Mouse (Mus musculus) liver, embryonic 13.5 days (tissue): ENCODE data around the gene Mgat4a. TPM values are rescaled to one million over a fixed set of nuclear protein-coding genes. Genes with fewer than 3 reads are reported as not detected.

Experiments
- ATAC-seq: fragments of 200-750 bp; cut with Nextera tagmentation; 2 replicates; pipeline ENCODE4 v1.8.0; 2017; ENCODE audit warnings: low read depth, mild to moderate bottlenecking, moderate number of reproducible peaks, moderate library complexity
- DNase-seq: peaks from one replicate; pipeline ENCODE4 v3.0.0; 2022
- H3K27ac ChIP-seq: fragments of 300-500 bp; sonication (generic); 2 replicates; pipeline ENCODE4 v1.5.1; 2015; ENCODE audit warnings: moderate library complexity, mild to moderate bottlenecking, inconsistent platforms
- H3K27me3 ChIP-seq: fragments of 300-500 bp; sonication (generic); 2 replicates; pipeline ENCODE4 v1.6.1; 2015; ENCODE audit warnings: mild to moderate bottlenecking, inconsistent platforms
- H3K36me3 ChIP-seq: fragments of 300-500 bp; sonication (generic); 2 replicates; pipeline ENCODE4 v1.6.1; 2015; ENCODE audit warnings: mild to moderate bottlenecking, inconsistent platforms
- H3K4me1 ChIP-seq: fragments of 300-500 bp; sonication (generic); replicated peaks from 2 replicates; pipeline ENCODE4 v1.6.1; 2015; ENCODE audit warnings: inconsistent platforms
- H3K4me2 ChIP-seq: fragments of 300-500 bp; sonication (generic); 2 replicates; pipeline ENCODE4 v1.6.1; 2015; ENCODE audit warnings: inconsistent platforms, mild to moderate bottlenecking, moderate library complexity
- H3K4me3 ChIP-seq: fragments of 300-500 bp; sonication (generic); replicated peaks from 2 replicates; pipeline ENCODE4 v1.5.1; 2015; ENCODE audit warnings: mild to moderate bottlenecking, inconsistent platforms
- H3K9ac ChIP-seq: fragments of 300-500 bp; sonication (generic); 2 replicates; pipeline ENCODE4 v1.6.1; 2015; ENCODE audit warnings: mild to moderate bottlenecking, inconsistent platforms
- H3K9me3 ChIP-seq: fragments of 300-500 bp; sonication (generic); replicated peaks from 2 replicates; pipeline ENCODE4 v1.6.1; 2016; ENCODE audit warnings: inconsistent platforms
- WGBS: fragments of 180-500 bp; shearing (Covaris S2); methylation state at CpG from one replicate; pipeline ENCODE4 v1.1.7; 2015; ENCODE audit not compliant: insufficient replicate concordance; 5-methylcytosine and 5-hydroxymethylcytosine counted together
- polyA plus RNA-seq: library from polyadenylated mRNA; unstranded; fragments of >200 nt; fragmentation: Nextera tagmentation; extraction: Ambion mirVana; gene quantifications from 2 replicates; pipeline ENCODE4 v1.2.1, GENCODE M21; 2015

Gene Mgat4a
- polyA plus RNA-seq, 1 experiment from 2014 or later = 1.0 TPM

DNA sequence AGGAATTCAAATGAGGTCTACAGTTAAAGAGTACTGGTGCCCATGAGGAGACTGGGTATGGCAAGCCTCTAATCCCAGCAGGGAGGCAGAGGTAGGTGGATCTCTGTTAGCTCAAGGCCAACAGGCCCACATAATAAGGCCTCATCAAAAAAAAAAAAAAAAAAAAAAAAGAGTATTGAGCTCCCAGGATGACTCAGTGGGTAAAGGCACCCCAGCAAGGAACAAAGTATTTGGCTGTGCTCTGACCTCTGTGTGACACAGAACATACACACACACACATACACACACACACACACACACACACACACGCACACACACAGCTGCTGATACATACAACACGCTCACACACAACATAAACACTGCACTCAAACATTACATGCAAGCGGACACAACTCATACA, 65.5 kb downstream of the Mgat4a start:
- Histone ChIP-seq H3K9me3 (no peaks in the 10 kb centered on the region), H3K36me3 (no peaks in the 10 kb centered on the region), H3K9ac (no peak overlapping the region), H3K4me3 (no peak overlapping the region), H3K4me1 (peaks cover 77% of the 10 kb centered on the region), H3K4me2 (no peak overlapping the region), H3K27me3 (no peaks in the 10 kb centered on the region), H3K27ac (no peak overlapping the region)
- WGBS = 78% methylated on average over 3 of the region's 3 CpGs
- DNase-seq (no peak), ATAC-seq (no peak)

DNA sequence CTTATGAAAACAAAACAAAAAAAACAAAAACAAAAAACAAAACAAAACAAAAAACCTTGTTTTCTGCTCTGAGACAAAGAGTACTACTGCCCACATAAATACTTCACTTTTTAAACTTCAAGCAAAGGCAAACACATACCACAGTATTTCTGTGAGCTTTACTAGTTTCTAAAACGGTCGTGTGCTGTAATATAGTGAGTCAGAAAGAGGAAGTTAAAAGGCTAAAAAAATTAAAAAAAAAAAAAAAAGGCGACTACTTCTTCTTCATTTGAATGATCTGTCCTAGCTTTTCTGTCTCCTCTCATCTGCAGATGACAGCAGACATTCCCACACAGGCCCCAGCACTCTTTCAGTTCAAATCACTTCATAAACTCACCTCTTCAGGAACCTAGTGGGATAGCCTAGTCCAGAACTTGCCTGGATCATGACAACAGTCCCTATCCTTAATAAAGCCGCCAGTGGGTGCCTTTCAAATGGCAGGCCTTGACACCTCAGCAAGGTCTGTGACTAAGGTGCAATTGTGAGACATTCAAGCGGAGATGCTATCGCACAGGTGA, 66.1 kb downstream of the Mgat4a start:
- H3K27ac ChIP-seq = peak overlapping the region; percentile 24; the same call in 1 of the 2 replicates
- H3K4me3 ChIP-seq = no peak overlapping the region
- ATAC-seq (no peak), DNase-seq (no peak)
- H3K9me3 ChIP-seq = no peaks in the 10 kb centered on the region
- peaks cover 71% of the 10 kb centered on the region for H3K4me1 ChIP-seq
- no peaks in the 10 kb centered on the region for H3K36me3 ChIP-seq
- WGBS = 67% methylated on average over 6 of the region's 6 CpGs
- no peak overlapping the region for H3K4me2 ChIP-seq
- H3K9ac ChIP-seq = no peak overlapping the region
- H3K27me3 ChIP-seq = no peaks in the 10 kb centered on the region

DNA sequence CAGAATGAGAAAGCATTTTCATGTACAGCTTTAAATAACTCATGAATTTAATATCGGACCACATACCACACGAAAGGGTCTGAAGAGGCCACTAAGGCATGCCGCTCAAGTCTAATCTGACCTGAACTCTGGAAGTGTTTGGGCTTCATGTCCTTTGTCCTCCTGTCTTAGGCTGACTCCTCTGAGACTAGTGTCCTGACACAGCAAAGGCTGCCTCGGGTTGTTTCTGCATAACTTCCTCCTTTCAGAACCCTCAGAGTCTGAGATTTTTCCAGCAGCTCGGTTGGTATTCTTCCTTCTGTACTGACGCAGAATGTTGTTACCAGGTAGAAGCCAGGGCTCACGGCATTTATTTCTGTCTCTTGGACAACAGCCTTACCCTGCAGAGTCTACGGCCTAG, 66.8 kb downstream of the Mgat4a start:
- Histone ChIP-seq H3K36me3 (no peaks in the 10 kb centered on the region), H3K27me3 (no peaks in the 10 kb centered on the region), H3K4me2 (no peak overlapping the region), H3K9me3 (no peaks in the 10 kb centered on the region), H3K4me1 (peaks cover 64% of the 10 kb centered on the region), H3K4me3 (no peak overlapping the region), H3K9ac (0 out of 2 replicates have a peak overlapping the region, but pooled peaks have one; percentile 15), H3K27ac (peak overlapping the region; percentile 24)
- 52% methylated on average over 8 of the region's 8 CpGs for WGBS
- DNase-seq = no peak
- no peak for ATAC-seq

DNA sequence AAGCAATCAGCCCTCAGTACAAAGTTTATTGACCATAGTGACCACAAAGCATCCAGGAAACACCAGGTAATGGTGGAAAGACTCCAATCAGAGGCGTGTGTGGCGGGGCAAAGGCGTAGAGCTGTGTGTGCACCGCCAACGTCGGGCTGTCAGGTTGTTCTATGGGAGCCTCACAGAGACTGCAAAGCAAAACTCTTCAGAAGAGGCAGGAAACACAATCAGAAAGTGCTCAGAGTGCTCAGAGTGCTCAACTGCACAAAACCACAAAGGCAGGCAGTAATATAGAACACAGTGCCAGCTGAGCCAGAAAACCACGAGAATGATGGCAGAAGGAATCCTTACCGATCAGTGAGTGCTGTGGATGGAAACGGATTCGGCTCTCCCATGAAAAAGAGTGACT, 67.6 kb downstream of the Mgat4a start:
- Histone ChIP-seq H3K36me3 (no peaks in the 10 kb centered on the region), H3K9ac (no peak overlapping the region), H3K4me3 (no peak overlapping the region), H3K4me2 (no peak overlapping the region), H3K27me3 (no peaks in the 10 kb centered on the region), H3K4me1 (peaks cover 56% of the 10 kb centered on the region), H3K27ac (no peak overlapping the region), H3K9me3 (no peaks in the 10 kb centered on the region)
- ATAC-seq (no peak), DNase-seq (no peak)
- WGBS = 56% methylated on average over 10 of the region's 10 CpGs

DNA sequence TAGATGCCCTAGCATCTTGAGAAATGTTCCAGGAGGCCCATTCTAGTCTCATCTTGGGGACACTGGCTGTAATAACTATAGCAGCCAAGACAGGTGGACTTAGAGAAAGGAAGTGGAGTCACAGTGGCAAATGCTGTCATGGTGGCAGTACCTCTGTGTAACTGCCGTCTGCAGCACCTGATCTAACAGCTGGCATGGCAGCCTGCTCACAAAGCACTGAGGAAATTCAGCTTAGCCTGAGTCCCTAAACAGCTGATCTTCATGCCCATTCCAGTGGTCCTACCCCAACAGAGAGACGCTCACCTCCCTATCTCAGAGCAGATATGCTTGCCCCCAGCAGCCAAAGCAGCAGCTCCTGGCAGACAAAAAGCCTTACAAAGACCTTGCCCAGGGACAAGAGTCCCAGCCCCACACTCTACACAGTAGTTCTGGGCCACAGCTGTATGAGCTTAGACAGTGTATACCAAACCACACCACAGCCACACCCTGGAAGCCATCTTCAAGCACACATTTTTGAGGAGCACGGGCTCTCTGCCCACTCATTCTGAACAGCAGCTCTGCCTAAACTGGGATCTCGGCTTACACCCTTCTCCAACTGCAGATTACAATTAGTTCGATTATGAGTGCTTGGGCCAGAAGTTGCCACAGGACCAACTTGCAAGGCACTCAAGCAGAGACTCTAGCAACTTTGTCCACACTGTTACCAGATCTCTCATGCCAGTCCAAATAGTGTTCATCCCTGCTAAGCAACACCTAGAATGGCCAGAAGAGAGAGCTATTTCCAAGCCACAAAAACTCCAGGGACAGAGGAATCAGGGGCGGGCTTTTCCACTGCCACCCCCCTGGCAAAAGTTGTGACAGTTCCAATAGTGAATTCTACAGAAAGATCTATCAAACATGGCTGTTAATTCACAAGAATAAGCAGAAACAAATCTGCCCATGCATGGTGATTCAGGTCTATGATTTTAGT, 69.4 kb downstream of the Mgat4a start:
- Histone ChIP-seq H3K36me3 (no peaks in the 10 kb centered on the region), H3K9me3 (no peaks in the 10 kb centered on the region), H3K9ac (no peak overlapping the region), H3K27me3 (no peaks in the 10 kb centered on the region), H3K4me2 (no peak overlapping the region), H3K27ac (0 out of 2 replicates have a peak overlapping the region, but pooled peaks have one; percentile 13), H3K4me3 (no peak overlapping the region), H3K4me1 (peaks cover 38% of the 10 kb centered on the region)
- no peak for DNase-seq
- WGBS = 56% methylated on average over 6 of the region's 6 CpGs
- no peak for ATAC-seq

DNA sequence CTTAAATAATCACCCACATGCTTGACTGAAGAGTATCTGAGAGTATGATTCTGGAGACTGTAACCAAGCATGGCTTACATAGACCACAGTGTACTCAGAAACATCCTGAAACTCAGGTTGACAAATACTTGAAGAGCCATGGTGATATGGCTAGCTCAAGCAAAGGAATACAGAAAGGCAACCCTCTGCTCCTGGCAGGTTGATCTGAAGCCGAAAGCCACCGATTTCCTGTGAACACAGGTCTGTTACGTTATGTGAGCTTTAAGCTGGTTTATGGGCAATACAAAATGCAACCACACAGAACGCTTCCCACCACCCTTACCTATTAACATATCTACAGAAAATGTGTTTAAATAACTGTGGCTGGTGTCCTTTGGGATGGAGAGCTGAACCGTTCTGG, 71.8 kb downstream of the Mgat4a start:
- Histone ChIP-seq H3K36me3 (no peaks in the 10 kb centered on the region), H3K4me2 (no peak overlapping the region), H3K4me1 (peaks cover 28% of the 10 kb centered on the region), H3K27ac (no peak overlapping the region), H3K4me3 (no peak overlapping the region), H3K9me3 (no peaks in the 10 kb centered on the region), H3K9ac (no peak overlapping the region), H3K27me3 (no peaks in the 10 kb centered on the region)
- DNase-seq = no peak
- WGBS = 73% methylated on average over 5 of the region's 5 CpGs
- ATAC-seq = no peak

DNA sequence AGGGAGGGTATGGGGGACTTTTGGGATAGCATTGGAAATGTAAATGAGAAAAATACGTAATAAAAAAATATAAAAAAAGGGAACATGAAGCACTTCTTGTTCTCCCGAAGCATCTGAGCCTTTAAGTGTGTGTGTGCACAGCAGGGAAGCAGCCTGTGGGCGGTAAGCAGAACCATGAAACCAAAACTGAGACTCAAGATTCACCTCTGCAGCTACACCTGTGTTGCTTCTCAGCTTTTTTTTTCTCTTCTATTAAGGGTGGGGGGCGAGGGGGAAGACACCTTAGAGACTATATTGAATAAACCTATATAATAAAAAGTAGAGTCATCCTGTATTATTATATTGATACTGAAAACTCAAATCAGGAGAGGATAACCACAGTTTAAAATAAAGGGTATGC, 73.0 kb downstream of the Mgat4a start:
- 82% methylated on average over 4 of the region's 4 CpGs for WGBS
- Histone ChIP-seq H3K9me3 (no peaks in the 10 kb centered on the region), H3K36me3 (no peaks in the 10 kb centered on the region), H3K27me3 (no peaks in the 10 kb centered on the region), H3K4me3 (no peak overlapping the region), H3K9ac (no peak overlapping the region), H3K4me1 (peaks cover 17% of the 10 kb centered on the region), H3K27ac (no peak overlapping the region), H3K4me2 (no peak overlapping the region)
- no peak for ATAC-seq
- no peak for DNase-seq

DNA sequence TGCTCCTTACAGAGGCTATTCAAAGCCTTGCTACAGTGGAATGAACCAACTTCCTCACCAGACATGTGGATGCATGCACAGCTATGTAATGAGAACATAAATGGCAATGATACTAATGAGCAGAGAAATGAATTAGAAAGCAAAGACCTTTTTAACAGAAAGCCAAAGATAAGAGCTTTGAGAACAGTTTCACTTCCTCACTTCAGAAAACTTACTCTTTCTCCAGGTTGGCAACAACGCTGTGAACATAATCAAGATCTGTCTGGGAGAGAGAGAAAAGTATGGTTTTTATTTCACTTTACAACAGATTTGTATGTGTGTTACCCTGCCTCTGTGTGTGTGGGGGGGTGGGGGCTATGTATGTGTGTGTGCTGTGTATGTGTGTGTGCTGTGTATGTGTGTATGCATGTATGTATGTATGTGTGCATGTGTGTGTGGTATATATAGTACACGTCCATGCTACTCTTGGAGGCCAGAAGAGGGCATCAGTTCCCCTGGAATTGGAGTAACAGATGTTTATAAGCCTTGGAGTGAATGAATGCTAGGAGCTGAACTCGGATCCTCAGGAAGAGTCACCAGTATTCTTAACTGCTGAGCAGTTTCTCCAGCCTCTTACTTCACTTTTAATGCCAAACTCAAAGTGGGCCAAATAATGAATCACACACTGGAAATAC, 74.4 kb downstream of the Mgat4a start:
- H3K27ac ChIP-seq = no peak overlapping the region
- WGBS = 67% methylated on average over 3 of the region's 3 CpGs
- no peaks in the 10 kb centered on the region for H3K9me3 ChIP-seq
- ATAC-seq (no peak; the same call in 1 of the 2 replicates), DNase-seq (no peak)
- H3K27me3 ChIP-seq = no peaks in the 10 kb centered on the region
- no peak overlapping the region for H3K9ac ChIP-seq
- H3K4me3 ChIP-seq = no peak overlapping the region
- H3K4me1 ChIP-seq = peaks cover 5% of the 10 kb centered on the region
- no peak overlapping the region for H3K4me2 ChIP-seq
- H3K36me3 ChIP-seq = no peaks in the 10 kb centered on the region

DNA sequence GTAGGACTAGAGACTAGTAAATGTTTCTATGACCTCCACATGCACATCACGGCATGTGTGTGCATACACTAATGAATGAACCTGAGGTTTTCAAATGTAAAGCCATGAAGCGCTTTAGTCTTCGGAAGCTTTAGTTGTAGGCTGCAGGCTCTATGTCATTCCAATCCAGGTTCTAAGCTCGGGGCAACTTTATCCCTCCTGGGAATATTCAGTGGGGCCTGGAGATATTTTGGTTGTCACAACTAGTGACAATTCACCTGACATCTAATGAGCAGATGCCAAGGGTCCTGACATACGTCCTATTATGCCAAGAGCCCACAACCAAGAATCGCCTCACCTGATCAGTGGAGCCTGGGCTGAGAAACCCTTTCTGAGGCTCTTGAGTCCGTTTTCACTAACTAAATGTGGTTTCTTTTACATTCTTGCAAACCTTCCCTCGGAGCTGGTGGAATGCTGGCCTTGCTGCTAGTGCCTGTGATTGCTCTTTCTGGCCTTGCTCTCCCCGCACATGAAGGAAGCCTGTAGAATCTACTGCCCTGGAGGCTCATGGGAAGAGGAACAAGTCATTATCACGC, 75.9 kb downstream of the Mgat4a start:
- no peak overlapping the region for H3K4me2 ChIP-seq
- H3K27ac ChIP-seq = no peak overlapping the region
- DNase-seq = no peak
- no peaks in the 10 kb centered on the region for H3K27me3 ChIP-seq
- no peaks in the 10 kb centered on the region for H3K4me1 ChIP-seq
- no peak for ATAC-seq
- no peak overlapping the region for H3K4me3 ChIP-seq
- H3K9ac ChIP-seq = no peak overlapping the region
- no peaks in the 10 kb centered on the region for H3K36me3 ChIP-seq
- 76% methylated on average over 10 of the region's 10 CpGs for WGBS
- H3K9me3 ChIP-seq = no peaks in the 10 kb centered on the region

DNA sequence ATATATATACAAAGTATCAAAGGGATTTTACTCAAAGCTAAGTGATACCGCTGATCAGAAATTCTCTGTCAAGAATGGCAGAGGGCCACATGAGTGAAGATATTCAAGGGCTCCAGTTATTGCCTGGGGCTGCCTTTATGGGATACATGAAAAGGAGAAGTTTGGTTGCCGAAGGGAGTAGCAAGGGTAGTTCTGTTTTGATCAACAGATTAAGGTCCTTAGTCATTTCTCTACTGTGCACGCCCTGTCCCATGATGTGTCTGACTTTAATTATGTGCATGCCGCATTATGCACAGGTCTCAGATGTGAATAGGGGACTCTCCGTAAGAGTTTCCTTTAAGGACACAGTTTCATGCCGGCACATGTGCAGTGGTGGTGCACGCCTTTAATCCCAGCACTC, 83.3 kb downstream of the Mgat4a start:
- Histone ChIP-seq H3K27me3 (no peaks in the 10 kb centered on the region), H3K9ac (no peak overlapping the region), H3K4me2 (no peak overlapping the region), H3K36me3 (no peaks in the 10 kb centered on the region), H3K4me1 (no peaks in the 10 kb centered on the region), H3K4me3 (no peak overlapping the region), H3K27ac (no peak overlapping the region), H3K9me3 (no peaks in the 10 kb centered on the region)
- DNase-seq = no peak
- no peak for ATAC-seq
- WGBS = 70% methylated on average over 7 of the region's 7 CpGs

DNA sequence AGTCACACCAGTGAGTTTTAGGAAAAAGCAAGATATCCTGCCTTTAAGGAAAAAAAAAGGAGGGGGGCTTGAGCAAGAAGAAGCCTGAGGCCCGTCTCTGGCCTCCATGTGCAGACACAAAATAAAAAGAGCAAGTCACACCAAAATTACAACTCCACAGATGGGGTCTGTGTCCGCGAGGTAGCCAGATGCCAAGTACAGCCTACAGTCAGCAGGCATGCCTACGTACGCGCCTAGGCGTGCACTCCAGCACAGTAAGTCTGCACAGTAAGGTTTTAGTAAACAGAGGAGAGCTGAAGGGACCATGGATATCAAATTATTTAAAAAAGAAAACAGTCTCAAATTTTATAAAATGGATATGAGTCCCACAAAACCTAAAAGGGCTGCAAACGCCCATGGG, 89.5 kb downstream of the Mgat4a start:
- H3K36me3 ChIP-seq = no peaks in the 10 kb centered on the region
- 84% methylated on average over 8 of the region's 8 CpGs for WGBS
- no peaks in the 10 kb centered on the region for H3K4me1 ChIP-seq
- no peaks in the 10 kb centered on the region for H3K27me3 ChIP-seq
- DNase-seq = no peak
- no peak overlapping the region for H3K27ac ChIP-seq
- H3K9me3 ChIP-seq = no peaks in the 10 kb centered on the region
- H3K9ac ChIP-seq = no peak overlapping the region
- no peak for ATAC-seq
- no peak overlapping the region for H3K4me2 ChIP-seq
- no peak overlapping the region for H3K4me3 ChIP-seq
